Mouse (Mus musculus) stomach, postnatal 0 days (tissue): ENCODE data around the gene Tsen2.

ENCODE experiments used
- CTCF ChIP-seq: IDR thresholded peaks from 2 replicates; pipeline ENCODE4 v1.5.1; 2016; ENCODE audit warnings: antibody characterized with exemption, low read depth, mild to moderate bottlenecking, moderate library complexity
- EP300 ChIP-seq: optimal IDR thresholded peaks from 2 replicates; pipeline ENCODE3; 2016; ENCODE audit warnings: antibody characterized with exemption

GRCm38 (mm10) chr6:115594463-115594862, 50.0 kb downstream of the Tsen2 start:
- no peak for TF ChIP-seq EP300
- no peak for TF ChIP-seq CTCF
